Mouse (Mus musculus) heart, embryonic 15.5 days (tissue): ENCODE measurements around the gene Fndc1. TPM values are rescaled to one million over a fixed set of nuclear protein-coding genes. Genes with fewer than 3 reads are reported as not detected.

Experiments used
- ATAC-seq: fragments of 200-750 bp; cut with Nextera tagmentation; replicated peaks from 2 replicates; pipeline ENCODE4 v1.8.0; 2017; ENCODE audit warnings: low read depth, moderate TSS enrichment; ENCODE audit not compliant: insufficient number of reproducible peaks, insufficient read depth, low FRiP score
- H3K27ac ChIP-seq: fragments of 300-500 bp; sonication (generic); 2 replicates; pipeline ENCODE4 v1.5.1; 2015; ENCODE audit warnings: mild to moderate bottlenecking, inconsistent platforms
- H3K27me3 ChIP-seq: fragments of 300-500 bp; sonication (generic); 2 replicates; pipeline ENCODE4 v1.6.1; 2015; ENCODE audit warnings: inconsistent platforms
- H3K36me3 ChIP-seq: fragments of 300-500 bp; sonication (generic); 2 replicates; pipeline ENCODE4 v1.6.1; 2015; ENCODE audit warnings: mild to moderate bottlenecking, inconsistent platforms
- H3K4me1 ChIP-seq: fragments of 300-500 bp; sonication (generic); replicated peaks from 2 replicates; pipeline ENCODE4 v1.6.1; 2015; ENCODE audit warnings: inconsistent platforms
- H3K4me2 ChIP-seq: fragments of 300-500 bp; sonication (generic); 2 replicates; pipeline ENCODE4 v1.6.1; 2015; ENCODE audit warnings: inconsistent platforms, mild to moderate bottlenecking, moderate library complexity
- H3K4me3 ChIP-seq: fragments of 300-500 bp; sonication (generic); 2 replicates; pipeline ENCODE4 v1.5.1; 2015; ENCODE audit warnings: mild to moderate bottlenecking, inconsistent platforms
- H3K9ac ChIP-seq: fragments of 300-500 bp; sonication (generic); 2 replicates; pipeline ENCODE4 v1.6.1; 2015; ENCODE audit warnings: mild to moderate bottlenecking, inconsistent platforms
- H3K9me3 ChIP-seq: fragments of 300-500 bp; sonication (generic); replicated peaks from 2 replicates; pipeline ENCODE4 v1.6.1; 2016; ENCODE audit warnings: inconsistent platforms
- WGBS: fragments of 180-500 bp; shearing (Covaris S2); methylation state at CpG from one replicate; pipeline ENCODE4 v1.1.7; 2015; ENCODE audit warnings: mixed read lengths; 5-methylcytosine and 5-hydroxymethylcytosine counted together
- polyA plus RNA-seq: library from polyadenylated mRNA; unstranded; fragments of >200 nt; fragmentation: Nextera tagmentation; extraction: Ambion mirVana; gene quantifications from 2 replicates; pipeline ENCODE4 v1.2.1, GENCODE M21; 2015

Fndc1 gene
- polyA plus RNA-seq, 1 experiment from 2014 or later = 28.2 TPM

GRCm38 (mm10) chr17:7820176-7820575, 6.9 kb downstream of the Fndc1 start:
- H3K36me3 ChIP-seq = no peaks in the 10 kb centered on the region
- H3K27ac ChIP-seq = no peak overlapping the region
- 81% methylated on average over 7 of the region's 7 CpGs for WGBS
- no peak overlapping the region for H3K4me2 ChIP-seq
- no peak overlapping the region for H3K4me3 ChIP-seq
- ATAC-seq = no peak
- H3K9me3 ChIP-seq = no peaks in the 10 kb centered on the region
- H3K27me3 ChIP-seq = peaks cover 20% of the 10 kb centered on the region; the same call in 1 of the 2 replicates
- no peak overlapping the region for H3K9ac ChIP-seq
- peaks cover 5% of the 10 kb centered on the region for H3K4me1 ChIP-seq

GRCm38 (mm10) chr17:7816602-7817001, 10.5 kb downstream of the Fndc1 start:
- no peaks in the 10 kb centered on the region for H3K36me3 ChIP-seq
- H3K4me3 ChIP-seq = no peak overlapping the region
- no peaks in the 10 kb centered on the region for H3K4me1 ChIP-seq
- no peak for ATAC-seq
- no peak overlapping the region for H3K9ac ChIP-seq
- no peak overlapping the region for H3K27ac ChIP-seq
- 0 out of 2 replicates have a peak, but pooled peaks cover 3% of the 10 kb centered on the region for H3K27me3 ChIP-seq
- H3K9me3 ChIP-seq = no peaks in the 10 kb centered on the region
- WGBS = 78% methylated on average over 2 of the region's 2 CpGs
- H3K4me2 ChIP-seq = no peak overlapping the region

- Histone ChIP-seq H3K4me2 (no peak overlapping the region), H3K27ac (no peak overlapping the region), H3K9me3 (no peaks in the 10 kb centered on the region), H3K4me1 (no peaks in the 10 kb centered on the region), H3K9ac (no peak overlapping the region), H3K27me3 (peaks cover 3% of the 10 kb centered on the region; the same call in 1 of the 2 replicates), H3K4me3 (no peak overlapping the region), H3K36me3 (no peaks in the 10 kb centered on the region)
- 50% methylated on average over 3 of the region's 3 CpGs for WGBS
- ATAC-seq = no peak
These were observed 12.7 kb downstream of the Fndc1 start for GRCm38 (mm10) chr17:7814433-7814832.

- Histone ChIP-seq H3K27me3 (no peaks in the 10 kb centered on the region; the same call in 1 of the 2 replicates), H3K4me3 (no peak overlapping the region), H3K27ac (no peak overlapping the region), H3K9ac (no peak overlapping the region), H3K36me3 (no peaks in the 10 kb centered on the region), H3K4me1 (no peaks in the 10 kb centered on the region), H3K9me3 (no peaks in the 10 kb centered on the region), H3K4me2 (no peak overlapping the region)
- no peak for ATAC-seq
- 74% methylated on average over 2 of the region's 2 CpGs for WGBS
These were observed 19.1 kb downstream of the Fndc1 start for GRCm38 (mm10) chr17:7808043-7808442.

GRCm38 (mm10) chr17:7805105-7805504, 22.0 kb downstream of the Fndc1 start:
- Histone ChIP-seq H3K4me3 (no peak overlapping the region), H3K9me3 (no peaks in the 10 kb centered on the region), H3K9ac (no peak overlapping the region), H3K36me3 (no peaks in the 10 kb centered on the region), H3K4me2 (no peak overlapping the region), H3K4me1 (no peaks in the 10 kb centered on the region), H3K27me3 (no peaks in the 10 kb centered on the region; the same call in 1 of the 2 replicates), H3K27ac (no peak overlapping the region)
- 81% methylated on average over 6 of the region's 6 CpGs for WGBS
- ATAC-seq = no peak

DNA sequence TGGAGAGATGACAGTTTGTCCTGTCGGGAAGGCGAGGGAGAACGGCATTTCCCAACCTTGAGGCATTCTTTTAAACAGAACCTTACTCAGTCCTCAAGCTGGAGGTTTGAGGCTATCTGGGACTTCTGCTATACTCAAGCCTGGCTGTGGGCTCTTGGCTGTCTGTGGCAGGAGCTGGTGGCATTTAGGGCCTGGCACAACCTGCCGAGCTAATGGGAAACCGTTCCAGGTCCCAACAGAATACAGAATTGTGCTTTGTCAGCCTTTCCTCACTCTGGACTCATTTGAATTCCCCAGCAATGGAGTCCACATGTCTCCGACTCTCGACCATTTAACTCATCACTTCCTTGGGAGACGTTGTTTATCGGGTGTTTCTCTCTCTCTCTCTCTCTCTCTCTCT, 24.6 kb downstream of the Fndc1 start:
- Histone ChIP-seq H3K36me3 (no peaks in the 10 kb centered on the region), H3K27me3 (no peaks in the 10 kb centered on the region), H3K9ac (no peak overlapping the region), H3K9me3 (no peaks in the 10 kb centered on the region), H3K4me3 (no peak overlapping the region), H3K4me2 (no peak overlapping the region), H3K4me1 (no peaks in the 10 kb centered on the region), H3K27ac (no peak overlapping the region)
- no peak for ATAC-seq
- 75% methylated on average over 9 of the region's 9 CpGs for WGBS

DNA sequence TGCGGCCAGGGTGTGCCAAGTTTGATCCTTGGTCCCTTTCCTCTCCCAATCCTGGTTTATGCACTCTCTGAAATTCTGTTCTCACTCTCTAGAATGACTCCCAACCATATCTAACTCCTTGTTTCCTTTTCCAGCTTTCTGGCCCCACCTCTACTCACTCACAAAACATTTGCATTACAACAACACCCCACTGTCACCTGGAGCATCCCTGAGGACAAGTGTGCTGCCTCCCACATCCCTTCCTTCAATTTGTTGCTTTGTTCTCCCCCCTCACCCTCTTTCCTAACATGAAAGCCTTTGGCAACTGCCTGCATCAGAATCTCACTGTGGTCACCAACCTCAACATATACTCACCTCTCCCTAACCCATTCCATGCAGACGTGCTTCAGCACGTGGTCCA, 27.2 kb downstream of the Fndc1 start:
- 61% methylated on average over 3 of the region's 3 CpGs for WGBS
- H3K27me3 ChIP-seq = no peaks in the 10 kb centered on the region
- no peak for ATAC-seq
- H3K36me3 ChIP-seq = no peaks in the 10 kb centered on the region
- no peak overlapping the region for H3K4me2 ChIP-seq
- H3K9ac ChIP-seq = no peak overlapping the region
- no peaks in the 10 kb centered on the region for H3K9me3 ChIP-seq
- no peak overlapping the region for H3K27ac ChIP-seq
- no peak overlapping the region for H3K4me3 ChIP-seq
- no peaks in the 10 kb centered on the region for H3K4me1 ChIP-seq

DNA sequence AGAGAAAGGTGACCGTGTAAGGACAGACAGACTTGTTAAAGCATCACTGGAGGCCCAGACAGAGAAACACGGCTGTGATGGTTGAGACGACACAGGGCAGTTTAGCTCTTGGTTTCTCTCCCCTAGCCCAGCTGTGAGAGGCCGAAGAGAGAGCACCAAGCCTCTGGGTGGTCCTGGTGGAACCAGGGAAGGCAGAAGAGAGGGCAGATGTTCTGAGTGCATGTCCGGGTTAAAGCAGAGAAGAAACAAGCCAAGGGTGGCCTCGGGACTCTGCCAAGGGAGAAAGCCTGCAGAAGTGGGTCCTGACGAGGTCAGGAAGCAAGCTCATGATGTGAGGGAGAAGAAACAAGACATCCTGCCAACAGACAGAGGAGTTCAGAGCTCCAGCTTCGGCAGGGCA, 31.5 kb downstream of the Fndc1 start:
- Histone ChIP-seq H3K36me3 (no peaks in the 10 kb centered on the region), H3K9ac (no peak overlapping the region), H3K27ac (no peak overlapping the region), H3K4me2 (no peak overlapping the region), H3K9me3 (no peaks in the 10 kb centered on the region), H3K4me1 (no peaks in the 10 kb centered on the region), H3K27me3 (no peaks in the 10 kb centered on the region), H3K4me3 (no peak overlapping the region)
- ATAC-seq = no peak
- whole genome bisulfite sequencing = 72% methylated on average over 8 of the region's 8 CpGs

DNA sequence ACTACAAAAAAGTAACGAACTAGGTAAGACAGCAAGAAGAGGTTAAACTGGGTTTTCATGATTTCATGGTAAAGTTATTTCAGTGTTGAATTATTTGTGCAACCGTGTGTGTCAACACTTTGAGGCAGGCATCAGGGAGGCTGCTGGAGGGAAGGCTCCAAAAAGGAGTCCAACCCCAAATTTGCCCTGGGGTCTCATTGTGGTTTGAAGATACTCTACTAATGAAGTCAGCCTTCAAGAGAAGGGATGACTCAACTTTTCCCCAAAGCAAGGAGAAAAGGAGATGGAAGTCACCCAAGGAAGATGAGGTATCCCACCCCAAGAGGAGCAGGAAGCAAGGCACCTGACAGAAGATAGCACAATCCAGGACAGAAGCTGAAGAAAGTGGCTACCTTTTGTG, 31.9 kb downstream of the Fndc1 start:
- no peaks in the 10 kb centered on the region for H3K4me1 ChIP-seq
- H3K27ac ChIP-seq = no peak overlapping the region
- H3K27me3 ChIP-seq = no peaks in the 10 kb centered on the region
- H3K9ac ChIP-seq = no peak overlapping the region
- no peak for ATAC-seq
- WGBS = 58% methylated on average over 2 of the region's 2 CpGs
- no peak overlapping the region for H3K4me3 ChIP-seq
- H3K4me2 ChIP-seq = no peak overlapping the region
- H3K36me3 ChIP-seq = no peaks in the 10 kb centered on the region
- H3K9me3 ChIP-seq = no peaks in the 10 kb centered on the region

DNA sequence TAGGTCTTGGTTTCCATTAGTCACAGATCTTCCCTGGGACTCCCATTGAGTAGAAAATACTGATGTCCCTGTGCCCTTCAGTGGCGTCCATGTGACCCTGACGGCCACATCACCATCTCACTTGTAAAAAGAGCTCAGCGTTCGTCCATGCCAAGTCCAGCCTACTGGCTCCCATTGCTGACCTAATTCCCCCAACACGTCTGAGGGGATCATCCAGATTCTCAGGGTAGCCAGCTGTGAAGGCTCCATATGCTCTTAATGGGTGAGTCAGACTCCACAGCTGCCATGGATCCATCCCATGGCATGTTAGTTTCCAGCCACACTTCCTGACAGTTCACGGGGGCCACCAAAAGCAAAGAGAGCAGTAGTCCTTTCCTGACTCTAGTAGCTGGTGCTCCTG, 33.0 kb downstream of the Fndc1 start:
- Histone ChIP-seq H3K9me3 (no peaks in the 10 kb centered on the region), H3K4me2 (no peak overlapping the region), H3K36me3 (no peaks in the 10 kb centered on the region), H3K27ac (no peak overlapping the region), H3K4me1 (no peaks in the 10 kb centered on the region), H3K27me3 (no peaks in the 10 kb centered on the region), H3K4me3 (no peak overlapping the region), H3K9ac (no peak overlapping the region)
- no peak for ATAC-seq
- WGBS = 75% methylated on average over 6 of the region's 6 CpGs

DNA sequence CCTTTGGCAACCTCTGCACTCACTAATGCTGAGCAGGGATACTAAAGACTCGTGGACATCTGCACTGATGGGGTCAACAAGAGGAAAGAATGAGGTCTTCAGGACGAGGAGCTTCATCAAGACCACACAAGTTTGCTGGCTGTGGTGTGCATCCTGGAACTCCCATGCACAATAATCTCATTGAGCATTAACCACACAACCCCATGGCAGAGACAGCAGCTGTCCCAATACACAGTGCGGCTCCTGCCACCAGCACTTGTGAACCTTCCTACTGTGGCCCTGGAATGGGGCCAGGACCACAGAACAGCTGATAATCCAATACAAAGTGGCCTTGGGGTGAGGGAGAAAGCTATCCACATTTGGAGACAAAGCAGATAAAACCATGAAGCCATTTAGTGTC, 36.6 kb downstream of the Fndc1 start:
- no peak for ATAC-seq
- Histone ChIP-seq H3K4me3 (no peak overlapping the region), H3K9ac (no peak overlapping the region), H3K27ac (no peak overlapping the region), H3K27me3 (no peaks in the 10 kb centered on the region), H3K4me2 (no peak overlapping the region), H3K9me3 (no peaks in the 10 kb centered on the region), H3K36me3 (no peaks in the 10 kb centered on the region), H3K4me1 (peaks cover 5% of the 10 kb centered on the region; the same call in 1 of the 2 replicates)
- WGBS = 60% methylated on average over 3 of the region's 3 CpGs

DNA sequence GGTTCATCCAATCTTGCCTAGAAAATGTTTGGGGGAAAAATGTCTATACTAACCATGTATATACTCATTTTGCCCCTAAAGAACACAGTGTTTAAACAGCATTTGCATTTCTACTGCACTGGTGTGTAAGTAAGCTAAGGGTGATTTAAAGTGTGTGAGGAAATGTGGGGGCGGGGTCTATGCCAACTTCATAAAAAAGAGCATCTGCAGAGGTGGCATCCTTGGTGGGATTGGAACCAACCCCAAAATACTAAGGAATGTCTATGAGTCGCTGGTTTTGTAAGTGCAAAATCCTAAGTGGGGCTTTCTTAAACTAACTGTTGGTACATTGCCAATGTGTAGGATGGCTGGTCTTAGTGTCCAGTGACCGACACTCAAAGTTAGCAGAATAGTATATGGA, 53.0 kb downstream of the Fndc1 start:
- whole genome bisulfite sequencing = 72% methylated on average over 3 of the region's 3 CpGs

More for the DNA sequence above, 53.0 kb downstream of the Fndc1 start:
- Histone ChIP-seq H3K4me3 (no peak overlapping the region), H3K27me3 (no peaks in the 10 kb centered on the region), H3K36me3 (no peaks in the 10 kb centered on the region), H3K4me1 (no peaks in the 10 kb centered on the region), H3K9me3 (no peaks in the 10 kb centered on the region), H3K4me2 (no peak overlapping the region), H3K27ac (no peak overlapping the region), H3K9ac (no peak overlapping the region)
- ATAC-seq = no peak
